Mouse (Mus musculus): ENCODE results near the gene Gm29554. TPM values are rescaled to one million over a fixed set of nuclear protein-coding genes. Genes with fewer than 3 reads are reported as not detected.

The Gm29554 gene
- not detected for polyA plus RNA-seq (2014; fragmentation: Illumina TruSeq; extraction: RNeasy Lipid Tissue Mini Kit (QIAGEN cat#74804); ENCODE audit: low read depth, low replicate concordance)

GRCm38 (mm10) chrY:12273632-12274031 is at the start of gene Gm29554:
Gene Gm29554 (plus strand): TSS chrY:12273932.

Other genes with a start within 250 kb of the Gm29554 start
- not detected for gene Gm20812, start 108.0 kb downstream of the Gm29554 start, polyA plus RNA-seq (2014; fragmentation: Illumina TruSeq; extraction: RNeasy Lipid Tissue Mini Kit (QIAGEN cat#74804); ENCODE audit: low read depth, low replicate concordance)

Measured in adipose tissue, adult 10 weeks (tissue).